Mouse (Mus musculus): ENCODE results near the gene Ppp6r1. TPM values are rescaled to one million over a fixed set of nuclear protein-coding genes. Genes with fewer than 3 reads are reported as not detected.

Gene Ppp6r1
- polyA plus RNA-seq, 1 experiment from 2014 or later: 8.0 TPM

GRCm38 (mm10) chr7:4671956-4672355, 13.1 kb upstream of the Ppp6r1 start:
- peaks cover 94% of the 10 kb centered on the region for H3K36me3 ChIP-seq (replicated peaks)
- WGBS: 71% methylated on average over 4 of the region's 4 CpGs
- no peaks in the 10 kb centered on the region for H3K9me3 ChIP-seq
- H3K4me3 ChIP-seq: no peak overlapping the region; the same call in 1 of the 2 replicates
- no peak overlapping the region for H3K27ac ChIP-seq
- DNase-seq (ENCODE audit: extremely low spot score, low spot score): no peak
- H3K27me3 ChIP-seq (ENCODE audit: poor library complexity, severe bottlenecking): no peaks in the 10 kb centered on the region
- no peaks in the 10 kb centered on the region for H3K4me1 ChIP-seq

- Histone ChIP-seq H3K4me1 (no peaks in the 10 kb centered on the region), H3K27ac (no peak overlapping the region), H3K36me3 (replicated peaks) (peaks cover 94% of the 10 kb centered on the region), H3K9me3 (no peaks in the 10 kb centered on the region), H3K27me3 (ENCODE audit: poor library complexity, severe bottlenecking) (no peaks in the 10 kb centered on the region), H3K4me3 (no peak overlapping the region)
- DNase-seq (ENCODE audit: extremely low spot score, low spot score): no peak
- 91% methylated on average over 8 of the region's 8 CpGs for WGBS
These were observed 11.9 kb upstream of the Ppp6r1 start for GRCm38 (mm10) chr7:4670655-4671255.

GRCm38 (mm10) chr7:4669156-4669555, 10.3 kb upstream of the Ppp6r1 start:
- WGBS: 95% methylated on average over 9 of the region's 9 CpGs
- DNase-seq (ENCODE audit: extremely low spot score, low spot score): no peak
- peaks cover 93% of the 10 kb centered on the region for H3K36me3 ChIP-seq (replicated peaks)

GRCm38 (mm10) chr7:4668506-4668905, 9.7 kb upstream of the Ppp6r1 start:
- Histone ChIP-seq H3K36me3 (replicated peaks) (peaks cover 90% of the 10 kb centered on the region), H3K9me3 (no peaks in the 10 kb centered on the region), H3K27me3 (ENCODE audit: poor library complexity, severe bottlenecking) (no peaks in the 10 kb centered on the region), H3K4me3 (no peak overlapping the region), H3K27ac (no peak overlapping the region), H3K4me1 (no peaks in the 10 kb centered on the region)
- DNase-seq (ENCODE audit: extremely low spot score, low spot score): no peak
- 94% methylated on average over 8 of the region's 8 CpGs for WGBS

More at GRCm38 (mm10) chr7:4669156-4669555, 10.3 kb upstream of the Ppp6r1 start:
- Histone ChIP-seq H3K4me1 (no peaks in the 10 kb centered on the region), H3K4me3 (no peak overlapping the region), H3K27me3 (ENCODE audit: poor library complexity, severe bottlenecking) (no peaks in the 10 kb centered on the region), H3K9me3 (no peaks in the 10 kb centered on the region), H3K27ac (no peak overlapping the region)

- H3K4me3 ChIP-seq: no peak overlapping the region
- no peaks in the 10 kb centered on the region for H3K9me3 ChIP-seq
- H3K4me1 ChIP-seq: no peaks in the 10 kb centered on the region
- peaks cover 89% of the 10 kb centered on the region for H3K36me3 ChIP-seq (replicated peaks)
- no peak overlapping the region for H3K27ac ChIP-seq
- 95% methylated on average over 5 of the region's 5 CpGs for WGBS
- no peak for DNase-seq (ENCODE audit: extremely low spot score, low spot score)
- H3K27me3 ChIP-seq (ENCODE audit: poor library complexity, severe bottlenecking): no peaks in the 10 kb centered on the region
These were observed 8.1 kb upstream of the Ppp6r1 start for GRCm38 (mm10) chr7:4666871-4667270.

- no peaks in the 10 kb centered on the region for H3K27me3 ChIP-seq (ENCODE audit: poor library complexity, severe bottlenecking)
- no peaks in the 10 kb centered on the region for H3K9me3 ChIP-seq
- 86% methylated on average over 2 of the region's 2 CpGs for WGBS
- no peak overlapping the region for H3K27ac ChIP-seq
- H3K4me1 ChIP-seq: peaks cover 15% of the 10 kb centered on the region
- peaks cover 65% of the 10 kb centered on the region for H3K36me3 ChIP-seq (replicated peaks)
- no peak overlapping the region for H3K4me3 ChIP-seq
- DNase-seq (ENCODE audit: extremely low spot score, low spot score): no peak
These were observed 4.9 kb upstream of the Ppp6r1 start for GRCm38 (mm10) chr7:4663742-4664141.

DNA sequence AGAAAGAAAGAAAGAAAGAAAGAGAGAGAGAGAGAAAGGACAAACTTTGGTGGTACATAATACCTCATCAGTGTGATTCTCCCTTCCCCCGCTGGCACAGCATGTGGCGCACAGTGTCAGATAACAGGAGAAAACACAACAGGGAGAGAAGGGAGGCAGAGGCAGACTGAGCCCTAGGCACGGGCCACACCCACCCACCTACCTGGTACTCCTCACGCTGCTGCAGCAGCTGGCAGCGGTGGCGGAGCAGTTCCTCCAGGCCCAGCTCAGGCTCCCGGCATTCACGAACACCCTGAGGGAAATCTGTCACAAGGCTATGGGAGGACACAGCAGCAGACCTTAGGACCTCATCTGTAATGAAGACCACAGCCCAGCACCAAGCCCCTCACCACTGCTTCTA, 4.4 kb upstream of the Ppp6r1 start:
- Histone ChIP-seq H3K27me3 (ENCODE audit: poor library complexity, severe bottlenecking) (no peaks in the 10 kb centered on the region), H3K4me3 (no peak overlapping the region), H3K9me3 (no peaks in the 10 kb centered on the region), H3K36me3 (replicated peaks) (peaks cover 60% of the 10 kb centered on the region), H3K4me1 (peaks cover 15% of the 10 kb centered on the region), H3K27ac (no peak overlapping the region)
- WGBS: 68% methylated on average over 8 of the region's 8 CpGs
- no peak for DNase-seq (ENCODE audit: extremely low spot score, low spot score)

GRCm38 (mm10) chr7:4659911-4660443, 1.2 kb upstream of the Ppp6r1 start:
- Histone ChIP-seq H3K9me3 (no peaks in the 10 kb centered on the region), H3K4me1 (peaks cover 36% of the 10 kb centered on the region), H3K36me3 (replicated peaks) (peaks cover 31% of the 10 kb centered on the region), H3K27me3 (ENCODE audit: poor library complexity, severe bottlenecking) (no peaks in the 10 kb centered on the region), H3K27ac (peak overlapping the region; percentile 95), H3K4me3 (peak overlapping the region; percentile 85)
- no peak for DNase-seq (ENCODE audit: extremely low spot score, low spot score)
- WGBS: 62% methylated on average over 3 of the region's 3 CpGs

DNA sequence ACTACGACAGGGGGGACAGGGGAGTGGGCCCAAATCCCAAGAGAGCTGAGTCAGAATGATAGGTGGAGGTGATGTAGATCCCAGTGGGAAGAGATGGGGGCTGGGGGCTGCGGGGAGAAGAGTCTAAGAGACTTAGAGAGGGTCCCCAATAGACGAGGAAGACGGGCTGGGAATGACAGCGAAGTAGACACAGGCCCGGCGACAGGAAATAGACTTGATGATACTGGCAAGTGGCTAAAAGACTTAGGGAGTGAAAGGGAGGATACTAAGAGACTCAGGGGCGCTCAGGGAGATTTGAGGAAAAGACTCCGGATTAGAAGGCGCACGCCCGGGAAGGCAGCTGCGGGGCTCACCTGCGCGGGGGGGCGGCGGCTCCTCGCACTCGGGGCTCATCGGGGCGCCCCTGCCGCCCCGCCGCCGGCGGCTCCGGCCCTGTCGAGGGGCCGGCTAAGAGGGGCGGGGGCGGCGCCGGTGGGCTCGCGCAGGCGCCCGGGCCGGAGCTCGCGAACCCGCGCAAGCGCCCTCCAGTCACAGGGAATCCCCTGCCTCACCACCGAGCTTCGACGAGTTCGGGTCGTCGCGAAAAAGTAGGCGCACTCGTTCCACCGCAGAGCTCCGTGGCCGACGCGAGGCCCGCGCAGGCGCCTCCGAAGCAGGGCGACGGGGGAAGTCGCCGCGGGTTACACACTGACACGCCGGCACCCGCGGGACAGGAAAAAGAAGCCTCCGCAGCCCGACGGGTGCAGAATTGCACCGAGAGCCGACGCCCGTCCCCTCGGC, 501 bp downstream of the Ppp6r1 start:
- WGBS: under 1% methylated on average over 75 of the region's 78 CpGs
- Histone ChIP-seq H3K27ac (peak overlapping the region; percentile 95), H3K9me3 (no peaks in the 10 kb centered on the region), H3K4me1 (peaks cover 42% of the 10 kb centered on the region), H3K36me3 (replicated peaks) (peaks cover 30% of the 10 kb centered on the region), H3K27me3 (ENCODE audit: poor library complexity, severe bottlenecking) (no peaks in the 10 kb centered on the region), H3K4me3 (peak overlapping the region; percentile 85)
- DNase-seq (ENCODE audit: extremely low spot score, low spot score): no peak

- Histone ChIP-seq H3K4me1 (peaks cover 42% of the 10 kb centered on the region), H3K27ac (peak overlapping the region; percentile 95)
- WGBS: 66% methylated on average over 9 of the region's 9 CpGs
These were observed 1.2 kb downstream of the Ppp6r1 start for GRCm38 (mm10) chr7:4657521-4658127.

GRCm38 (mm10) chr7:4656818-4657217, 2.0 kb downstream of the Ppp6r1 start:
- DNase-seq (ENCODE audit: extremely low spot score, low spot score): no peak
- H3K27ac ChIP-seq: no peak overlapping the region
- peak overlapping the region; percentile 85; the same call in 1 of the 2 replicates for H3K4me3 ChIP-seq
- no peaks in the 10 kb centered on the region for H3K27me3 ChIP-seq (ENCODE audit: poor library complexity, severe bottlenecking)
- H3K4me1 ChIP-seq: peaks cover 42% of the 10 kb centered on the region
- H3K9me3 ChIP-seq: no peaks in the 10 kb centered on the region
- WGBS: 88% methylated on average over 1 of the region's 1 CpGs
- peaks cover 32% of the 10 kb centered on the region for H3K36me3 ChIP-seq (replicated peaks)

More at GRCm38 (mm10) chr7:4657521-4658127, 1.2 kb downstream of the Ppp6r1 start:
- Histone ChIP-seq H3K9me3 (no peaks in the 10 kb centered on the region), H3K27me3 (ENCODE audit: poor library complexity, severe bottlenecking) (no peaks in the 10 kb centered on the region), H3K36me3 (replicated peaks) (peaks cover 32% of the 10 kb centered on the region), H3K4me3 (peak overlapping the region; percentile 85)
- DNase-seq (ENCODE audit: extremely low spot score, low spot score): no peak

GRCm38 (mm10) chr7:4655916-4656315, 2.9 kb downstream of the Ppp6r1 start:
- 86% methylated on average over 1 of the region's 1 CpGs for WGBS
- Histone ChIP-seq H3K36me3 (replicated peaks) (peaks cover 35% of the 10 kb centered on the region), H3K27ac (no peak overlapping the region), H3K4me1 (peaks cover 42% of the 10 kb centered on the region), H3K4me3 (no peak overlapping the region), H3K9me3 (no peaks in the 10 kb centered on the region), H3K27me3 (ENCODE audit: poor library complexity, severe bottlenecking) (no peaks in the 10 kb centered on the region)
- DNase-seq (ENCODE audit: extremely low spot score, low spot score): no peak

- Histone ChIP-seq H3K27me3 (ENCODE audit: poor library complexity, severe bottlenecking) (no peaks in the 10 kb centered on the region), H3K4me3 (no peak overlapping the region), H3K36me3 (replicated peaks) (peaks cover 35% of the 10 kb centered on the region), H3K27ac (no peak overlapping the region), H3K9me3 (no peaks in the 10 kb centered on the region), H3K4me1 (peaks cover 38% of the 10 kb centered on the region)
- WGBS: 91% methylated on average over 4 of the region's 4 CpGs
- no peak for DNase-seq (ENCODE audit: extremely low spot score, low spot score)
These were observed 3.4 kb downstream of the Ppp6r1 start for GRCm38 (mm10) chr7:4655393-4655792.

Measured in forebrain, embryonic 10.5 days (tissue).